Mouse (Mus musculus) MEL (cell line): ENCODE results near the gene Atl2.

Source experiments
- CTCF ChIP-seq, 3 experiments: IDR thresholded peaks in 2 of 3; conservative IDR thresholded peaks in 1 of 3; 2 replicates each; pipeline ENCODE4 v1.5.1; 2011 to 2012; ENCODE audit warnings: low read length in 3 of 3, low read depth in 2 of 3, mild to moderate bottlenecking in 2 of 3, improper control_type of control experiment in 1 of 3, inconsistent platforms in 1 of 3, mixed read lengths in 1 of 3, moderate library complexity in 1 of 3; ENCODE audit not compliant: control insufficient read depth in 1 of 3, insufficient read depth in 1 of 3, poor library complexity in 1 of 3, severe bottlenecking in 1 of 3
- ETS1 ChIP-seq: IDR thresholded peaks from 2 replicates; pipeline ENCODE4 v1.6.1; 2012; ENCODE audit warnings: low read depth, mild to moderate bottlenecking, inconsistent platforms, low read length, improper control_type of control experiment, moderate library complexity
- MYB ChIP-seq: IDR thresholded peaks from 2 replicates; pipeline ENCODE4 v1.6.1; 2011; ENCODE audit warnings: mild to moderate bottlenecking, low read depth, low read length, improper control_type of control experiment
- ZC3H11A ChIP-seq: IDR thresholded peaks from 2 replicates; pipeline ENCODE4 v1.6.1; 2012; ENCODE audit warnings: low read depth, mild to moderate bottlenecking, inconsistent platforms, low read length, improper control_type of control experiment

GRCm38 (mm10) chr17:79904593-79904992 is 8.7 kb upstream of the Atl2 start:
- no peak for TF ChIP-seq CTCF (IDR thresholded peaks at IDR 0.05 in 2 of 3, conservative IDR thresholded peaks at IDR 0.05 in 1 of 3; ENCODE audit: control insufficient read depth in 1 of 3, insufficient read depth in 1 of 3, low read depth in 2 of 3, low read length in 3 of 3, poor library complexity in 1 of 3, severe bottlenecking in 1 of 3)
- no peak for TF ChIP-seq ETS1
- TF ChIP-seq MYB = no peak
- TF ChIP-seq ZC3H11A = no peak
